Mouse (Mus musculus) CH12.LX (cell line): Measurements from ENCODE around the gene Krtap4-13. TPM values are rescaled to one million over a fixed set of nuclear protein-coding genes. Genes with fewer than 3 reads are reported as not detected.
"Not testable (repeated sequence)": the region's sequence is repeated elsewhere in the genome, so short reads cannot be mapped to it uniquely, and the experiment has no call there.

Experiments used
- DNase-seq: peaks from one replicate; pipeline ENCODE4 v3.0.0-alpha.2; 2013; ENCODE audit errors: extremely low read depth
- H3K27ac ChIP-seq: 2 replicates; pipeline ENCODE4 v1.5.1; 2012; ENCODE audit warnings: low read depth, mild to moderate bottlenecking, control low read depth, moderate library complexity; ENCODE audit not compliant: insufficient read depth
- H3K27me3 ChIP-seq: replicated peaks from 2 replicates; pipeline ENCODE3; 2012; ENCODE audit warnings: inconsistent platforms
- H3K36me3 ChIP-seq, 2 experiments: replicated peaks in 1 of 2; 2 replicates each; pipeline versions ENCODE3 to v1.6.1; 2012; ENCODE audit warnings: inconsistent platforms in 1 of 2, low read length in 1 of 2, mild to moderate bottlenecking in 1 of 2, mixed read lengths in 1 of 2, moderate library complexity in 1 of 2; ENCODE audit not compliant: control insufficient read depth in 1 of 2, insufficient read depth in 1 of 2
- H3K4me1 ChIP-seq, 2 experiments: 2 replicates each; pipeline ENCODE4 v1.6.1; 2012; ENCODE audit warnings: inconsistent platforms in 1 of 2, moderate library complexity in 1 of 2; ENCODE audit not compliant: insufficient read depth in 2 of 2, control insufficient read depth in 1 of 2
- H3K4me2 ChIP-seq: 2 replicates; pipeline ENCODE4 v1.6.1; 2012; ENCODE audit warnings: low read depth, mild to moderate bottlenecking, control low read depth; ENCODE audit not compliant: poor library complexity, insufficient read depth, severe bottlenecking
- H3K4me3 ChIP-seq, 3 experiments: fragments of 150-350 bp in 1 of 3; sonication (generic) in 1 of 3; replicated peaks in 1 of 3; 2 replicates each; pipeline versions ENCODE3 to v1.5.1; 2011 to 2012; ENCODE audit warnings: low read depth in 2 of 3, low read length in 2 of 3, mild to moderate bottlenecking in 2 of 3, moderate library complexity in 2 of 3, control low read depth in 1 of 3, improper control_type of control experiment in 1 of 3, inconsistent platforms in 1 of 3, mixed read lengths in 1 of 3; ENCODE audit not compliant: poor library complexity in 1 of 3
- H3K79me2 ChIP-seq: replicated peaks from 2 replicates; pipeline ENCODE4 v1.6.1; 2012; ENCODE audit warnings: mild to moderate bottlenecking, moderate library complexity; ENCODE audit not compliant: control insufficient read depth, poor library complexity, insufficient read depth, severe bottlenecking; ENCODE audit errors: extremely low read depth
- H3K9ac ChIP-seq: 2 replicates; pipeline ENCODE4 v1.6.1; 2012; ENCODE audit warnings: low read depth, mild to moderate bottlenecking, control low read depth, moderate library complexity; ENCODE audit not compliant: insufficient read depth
- H3K9me3 ChIP-seq: replicated peaks from 2 replicates; pipeline ENCODE3; 2012; ENCODE audit warnings: low read length, inconsistent platforms, mixed read lengths
- CHD2 ChIP-seq: IDR thresholded peaks from 2 replicates; pipeline ENCODE4 v1.6.1; 2011; ENCODE audit warnings: low read length, improper control_type of control experiment
- IRF4 ChIP-seq: IDR thresholded peaks from 2 replicates; pipeline ENCODE4 v1.6.1; 2014; ENCODE audit warnings: low read depth, mild to moderate bottlenecking, inconsistent platforms, low read length, improper control_type of control experiment
- JUN ChIP-seq: IDR thresholded peaks from 2 replicates; pipeline ENCODE4 v1.6.1; 2011; ENCODE audit warnings: low read depth, mild to moderate bottlenecking, low read length, improper control_type of control experiment, moderate library complexity; ENCODE audit not compliant: insufficient read depth
- MAFK ChIP-seq: IDR thresholded peaks from 2 replicates; pipeline ENCODE4 v1.6.1; 2011; ENCODE audit warnings: low read length, improper control_type of control experiment; ENCODE audit not compliant: insufficient replicate concordance
- MYC ChIP-seq: IDR thresholded peaks from 2 replicates; pipeline ENCODE4 v1.6.1; 2011; ENCODE audit warnings: low read depth, mild to moderate bottlenecking, improper control_type of control experiment, low read length
- RAD21 ChIP-seq: IDR thresholded peaks from 2 replicates; pipeline ENCODE4 v1.6.1; 2011; ENCODE audit warnings: low read depth, mild to moderate bottlenecking, low read length, improper control_type of control experiment, moderate library complexity
- SIN3A ChIP-seq: IDR thresholded peaks from 2 replicates; pipeline ENCODE4 v1.6.1; 2012; ENCODE audit warnings: low read length, improper control_type of control experiment, inconsistent platforms
- SMC3 ChIP-seq: IDR thresholded peaks from 2 replicates; pipeline ENCODE4 v1.6.1; 2011; ENCODE audit warnings: low read depth, low read length, improper control_type of control experiment
- TCF12 ChIP-seq: IDR thresholded peaks from 2 replicates; pipeline ENCODE4 v1.6.1; 2014; ENCODE audit warnings: low read depth, mild to moderate bottlenecking, inconsistent platforms, low read length, improper control_type of control experiment
- UBTF ChIP-seq: IDR thresholded peaks from 2 replicates; pipeline ENCODE4 v1.6.1; 2012; ENCODE audit warnings: low read depth, mild to moderate bottlenecking, inconsistent platforms, low read length, improper control_type of control experiment, moderate library complexity
- USF1 ChIP-seq: IDR thresholded peaks from 2 replicates; pipeline ENCODE4 v1.6.1; 2014; ENCODE audit warnings: low read depth, mild to moderate bottlenecking, inconsistent platforms, low read length, improper control_type of control experiment
- USF2 ChIP-seq: conservative IDR thresholded peaks from 2 replicates; pipeline ENCODE4 v1.6.1; 2011; ENCODE audit warnings: low read depth, low read length, improper control_type of control experiment
- ZC3H11A ChIP-seq: IDR thresholded peaks from 2 replicates; pipeline ENCODE4 v1.6.1; 2012; ENCODE audit warnings: low read depth, mild to moderate bottlenecking, inconsistent platforms, low read length, improper control_type of control experiment
- ZKSCAN1 ChIP-seq: IDR thresholded peaks from 2 replicates; pipeline ENCODE4 v1.6.1; 2012; ENCODE audit warnings: low read depth, inconsistent platforms, low read length, improper control_type of control experiment, borderline replicate concordance
- ZMIZ1 ChIP-seq: IDR thresholded peaks from 2 replicates; pipeline ENCODE4 v1.6.1; 2012; ENCODE audit warnings: low read depth, mild to moderate bottlenecking, inconsistent platforms, low read length, improper control_type of control experiment
- ZNF384 ChIP-seq: IDR thresholded peaks from 2 replicates; pipeline ENCODE4 v1.6.1; 2012; ENCODE audit warnings: low read depth, low read length, improper control_type of control experiment, inconsistent platforms
- dilution Hi-C: fragments of 300-500 bp; cut with MboI; formaldehyde crosslinking; loops from 2 replicates; pipeline ENCODE4 v1.14.3; 2020; ENCODE audit warnings: low sequenced_read_pairs; ENCODE audit not compliant: extremely low pct_unique_long_range_greater_than_20kb, extremely low pct_ligation_motif_present
- in situ Hi-C: fragments of 300-500 bp; cut with MboI; formaldehyde crosslinking; loops from 3 replicates; pipeline ENCODE4 v1.14.3; 2019; ENCODE audit warnings: low sequenced_read_pairs, low pct_ligation_motif_present, low pct_unique_long_range_greater_than_20kb, mixed read lengths
- polyA plus RNA-seq: library from polyadenylated mRNA; unstranded; fragments of >175 nt; gene quantifications from 2 replicates; pipeline ENCODE4 v1.2.1, GENCODE M21; 2012; ENCODE audit warnings: low read depth; ENCODE audit not compliant: insufficient read length
- total RNA-seq, 2 experiments: library from RNA; depleted of rRNA; stranded (reverse); fragments of 300-350 nt in 1 of 2; fragments of >200 nt in 1 of 2; gene quantifications; 2 replicates each; pipeline ENCODE4 v1.2.3; 2012 to 2014

Krtap4-13 gene
- total and polyA plus RNA-seq, 3 experiments = not detected

DNA sequence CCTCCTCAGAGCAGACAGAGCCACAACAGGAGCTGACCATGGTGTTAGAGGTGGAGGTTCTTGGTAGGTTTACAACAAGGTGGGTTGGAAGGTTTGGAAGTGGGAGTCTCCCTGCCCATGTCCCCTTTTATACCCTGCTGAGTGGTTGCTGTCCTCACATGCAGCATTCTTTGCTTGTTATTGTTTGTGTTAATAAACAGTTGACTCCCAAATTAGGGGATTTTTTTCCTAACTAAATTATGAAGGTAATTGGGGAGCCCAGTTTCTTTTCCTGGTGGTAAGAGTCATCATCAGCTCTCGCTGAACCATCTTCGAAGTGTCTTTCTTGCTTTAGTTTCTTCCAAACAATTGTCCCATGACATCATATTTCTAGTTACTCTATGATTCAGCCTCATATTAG is 29.1 kb downstream of the Krtap4-13 start, which contains the start of gene Krtap4-8:
Gene Krtap4-8 (minus strand): TSS at position 101 of the 400 bp plus-strand sequence.
- no peaks in the 10 kb centered on the region for H3K9me3 ChIP-seq
- H3K27ac ChIP-seq = no peak within 1 kb of the TSS
- in situ Hi-C loops = no loop called here
- H3K79me2 ChIP-seq = no peaks in the 10 kb centered on the region
- H3K9ac ChIP-seq = no peak within 1 kb of the TSS
- dilution Hi-C loops = no loop called here
- no peak within 1 kb of the TSS for H3K4me3 ChIP-seq
- no peak for DNase-seq
- no peak within 1 kb of the TSS for H3K4me2 ChIP-seq
- H3K36me3 ChIP-seq = no peaks in the 10 kb centered on the region
- H3K27me3 ChIP-seq = peaks cover 64% of the 10 kb centered on the region
- no peak for TF ChIP-seq UBTF
- TF ChIP-seq, all 38 proteins: peak for 0
- H3K4me1 ChIP-seq = no peaks in the 10 kb centered on the region

DNA sequence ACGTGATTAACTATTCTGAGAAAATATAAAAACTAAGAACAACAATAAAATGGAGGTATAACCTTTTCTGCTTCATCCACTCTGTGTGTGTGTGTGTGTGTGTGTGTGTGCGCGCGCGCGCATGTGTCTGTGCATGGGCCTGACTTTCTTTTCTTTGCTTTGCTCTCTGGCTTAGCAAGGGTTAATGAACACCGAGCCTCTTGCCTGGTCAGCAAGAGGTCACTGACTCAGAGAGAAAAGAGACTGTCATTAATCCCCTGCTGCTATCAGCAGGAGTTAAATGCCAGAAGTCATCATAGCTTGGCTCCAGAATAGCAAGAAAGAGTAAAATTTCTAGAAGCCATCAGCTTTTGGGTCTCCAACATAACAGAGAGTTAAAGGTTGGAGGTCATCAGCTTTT is 31.3 kb downstream of the Krtap4-13 start:
- TF ChIP-seq ZC3H11A (no peak), RAD21 (no peak), ZNF384 (no peak), SIN3A (no peak), ZMIZ1 (no peak), SMC3 (no peak), MYC (no peak), MAFK (no peak), TCF12 (no peak), USF1 (no peak), ZKSCAN1 (no peak), USF2 (no peak), CHD2 (no peak), JUN (no peak), IRF4 (no peak)
- H3K9ac ChIP-seq = no peak overlapping the region
- no peak overlapping the region for H3K4me2 ChIP-seq
- DNase-seq = no peak
- no peaks in the 10 kb centered on the region for H3K36me3 ChIP-seq
- dilution Hi-C loops = no loop called here
- in situ Hi-C loops = no loop called here
- no peaks in the 10 kb centered on the region for H3K79me2 ChIP-seq
- H3K27ac ChIP-seq = no peak overlapping the region
- no peaks in the 10 kb centered on the region for H3K9me3 ChIP-seq
- no peaks in the 10 kb centered on the region for H3K4me1 ChIP-seq
- H3K4me3 ChIP-seq = no peak overlapping the region
- peaks cover 77% of the 10 kb centered on the region for H3K27me3 ChIP-seq

DNA sequence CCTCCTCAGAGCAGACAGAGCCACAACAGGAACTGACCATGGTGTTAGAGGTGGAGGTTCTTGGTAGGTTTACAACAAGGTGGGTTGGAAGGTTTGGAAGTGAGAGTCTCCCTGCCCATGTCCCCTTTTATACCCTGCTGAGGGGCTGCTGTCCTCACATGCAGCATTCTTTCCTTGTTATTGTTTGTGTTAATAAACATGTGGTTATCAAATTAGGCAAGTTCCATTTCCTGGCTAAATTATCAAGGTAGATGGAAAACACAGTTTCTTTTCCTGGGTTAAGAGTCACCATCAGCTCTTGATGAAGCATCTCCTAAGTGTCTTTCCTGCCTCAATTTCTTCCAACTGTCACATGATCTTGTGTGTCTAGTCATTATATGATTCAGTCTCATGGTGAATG is 36.9 kb downstream of the Krtap4-13 start, which contains the start of gene Gm11595:
Gene Gm11595 (minus strand): TSS at position 101 of the 400 bp plus-strand sequence.
- in situ Hi-C loops, H3K9ac ChIP-seq, H3K9me3 ChIP-seq, H3K27ac ChIP-seq, DNase-seq, H3K4me2 ChIP-seq, dilution Hi-C loops, H3K79me2 ChIP-seq, H3K4me3 ChIP-seq, H3K36me3 ChIP-seq, H3K4me1 ChIP-seq: not testable (repeated sequence)
- peaks cover 69% of the 10 kb centered on the region for H3K27me3 ChIP-seq
